Mouse (Mus musculus): Measurements from ENCODE around the gene Cln5. TPM values are rescaled to one million over a fixed set of nuclear protein-coding genes. Genes with fewer than 3 reads are reported as not detected.

Gene Cln5
- total RNA-seq (2021) = 10 to 100 TPM in 1 of 2 experiments, 1 to 10 TPM in 1; 8.3 to 11.2 TPM
- long read RNA-seq, experiment 1, transcript Cln5-201 (4 exons, 2,445 nt) = major isoform, 12 of 13 reads
- long read RNA-seq, experiment 1, partial matches to known transcripts = 1 of 13 reads
- long read RNA-seq, experiment 1, other reads (novel, unspliced or antisense) = 0 of 13 reads
- long read RNA-seq, experiment 2, transcript Cln5-201 (4 exons, 2,445 nt) = major isoform, 18 of 23 reads
- long read RNA-seq, experiment 2, partial matches to known transcripts = 1 of 23 reads
- long read RNA-seq, experiment 2, other reads (novel, unspliced or antisense) = 4 of 23 reads

GRCm38 (mm10) chr14:103069864-103070611, at the start of gene Cln5:
Cln5 (plus strand) TSS chr14:103070216.
- DNase-seq = peak; percentile 95

DNA sequence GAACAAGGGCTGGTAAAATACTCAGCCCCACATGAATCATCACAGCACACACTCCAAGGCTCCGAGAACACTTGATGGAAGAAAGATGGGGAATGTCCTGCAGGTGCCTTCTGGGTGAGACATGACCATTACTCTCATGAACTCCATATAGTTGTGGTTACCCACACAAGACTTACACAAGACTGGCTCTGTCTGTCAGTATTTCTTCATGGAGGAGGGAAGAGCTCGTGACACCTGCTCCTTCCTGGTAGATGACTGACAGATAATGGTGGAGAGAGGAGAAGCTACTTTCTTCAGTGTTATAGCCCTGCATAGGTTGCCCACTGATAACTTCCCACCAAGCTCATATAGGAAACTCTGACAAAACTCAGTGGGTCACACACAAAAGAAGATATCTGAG, 40.8 kb upstream of the Cln5 start:
- no peak for DNase-seq

DNA sequence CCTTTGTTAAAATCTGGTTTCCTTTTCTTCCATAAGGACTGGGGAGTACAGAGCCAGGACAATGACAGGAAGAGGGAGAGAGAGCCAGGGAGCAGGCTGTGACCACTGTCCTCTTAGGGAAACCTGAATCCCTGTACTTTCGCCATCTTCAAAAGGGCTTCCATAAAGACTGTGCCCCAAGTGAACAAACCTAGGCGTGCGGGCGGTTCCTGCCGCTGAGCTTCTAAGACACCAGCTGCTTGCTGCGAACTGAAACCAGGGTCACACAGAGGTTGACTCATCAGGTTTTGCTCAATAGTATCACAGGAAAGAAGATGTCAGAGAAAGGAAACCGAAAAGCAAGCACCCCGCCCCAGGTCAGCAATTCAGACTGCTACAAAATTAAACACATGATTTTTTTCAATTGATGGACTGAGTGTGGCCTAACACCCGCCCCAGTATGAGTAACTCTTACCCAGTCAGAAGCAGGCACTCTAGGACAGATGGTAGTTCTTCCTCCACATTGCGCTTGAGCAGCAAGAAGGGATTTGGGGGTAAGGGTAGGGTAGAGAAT, 36.7 kb upstream of the Cln5 start:
- DNase-seq = no peak

DNA sequence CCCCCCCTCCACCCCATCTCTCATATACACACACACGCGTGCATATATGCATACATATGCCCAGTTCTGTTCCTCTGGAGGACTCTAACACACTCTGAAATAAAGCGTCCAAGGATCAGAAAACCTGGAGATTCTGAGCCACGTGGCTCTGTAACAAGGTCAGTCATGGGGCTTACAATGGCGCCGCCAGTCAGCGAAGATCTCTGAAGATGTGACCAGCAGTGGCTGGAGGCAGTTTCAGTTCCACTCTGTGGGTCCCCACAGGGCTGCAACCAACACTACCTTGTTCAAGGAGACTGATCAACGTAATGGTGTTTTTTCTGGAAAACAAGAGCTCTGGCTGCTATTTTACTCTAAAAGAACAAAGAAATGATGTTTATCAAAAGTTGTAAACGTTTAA, 35.9 kb upstream of the Cln5 start:
- DNase-seq = no peak

- DNase-seq = no peak
Observed at GRCm38 (mm10) chr14:103037016-103037415, 33.0 kb upstream of the Cln5 start.

GRCm38 (mm10) chr14:103046677-103047076, 23.3 kb upstream of the Cln5 start, which contains the start of gene Acod1:
Acod1 (plus strand) TSS chr14:103046977.
- DNase-seq = no peak

- DNase-seq = no peak
Observed at GRCm38 (mm10) chr14:103048292-103049086, 21.5 kb upstream of the Cln5 start.

DNA sequence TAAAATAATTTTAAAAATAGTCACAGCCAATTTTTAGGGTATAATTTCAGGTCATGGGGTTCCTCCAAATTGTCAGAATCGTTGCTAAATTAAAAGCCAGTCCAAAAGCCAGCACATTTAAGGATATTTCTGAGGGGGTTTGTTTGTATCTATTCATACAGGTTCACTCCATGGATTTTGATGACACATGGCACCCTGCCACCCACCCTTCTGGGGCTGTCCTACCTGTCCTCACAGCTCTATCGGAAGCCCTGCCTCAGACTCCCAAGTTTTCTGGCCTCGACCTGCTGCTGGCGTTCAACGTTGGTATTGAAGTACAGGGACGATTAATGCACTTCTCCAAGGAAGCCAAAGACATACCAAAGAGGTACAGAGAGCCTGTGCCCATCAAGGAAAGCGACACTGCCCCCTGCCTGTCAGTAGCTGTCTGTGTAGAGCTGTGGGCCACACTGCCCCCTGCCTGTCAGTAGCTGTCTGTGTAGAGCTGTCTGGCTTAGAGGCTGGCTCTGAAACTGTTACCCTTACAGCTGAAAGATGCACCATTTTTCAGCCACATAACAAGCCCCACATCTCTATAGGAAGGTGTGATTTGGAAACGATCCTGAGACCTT, 18.8 kb upstream of the Cln5 start:
- DNase-seq = peak; percentile 79

GRCm38 (mm10) chr14:103054731-103055130, 15.3 kb upstream of the Cln5 start:
- DNase-seq = no peak

DNA sequence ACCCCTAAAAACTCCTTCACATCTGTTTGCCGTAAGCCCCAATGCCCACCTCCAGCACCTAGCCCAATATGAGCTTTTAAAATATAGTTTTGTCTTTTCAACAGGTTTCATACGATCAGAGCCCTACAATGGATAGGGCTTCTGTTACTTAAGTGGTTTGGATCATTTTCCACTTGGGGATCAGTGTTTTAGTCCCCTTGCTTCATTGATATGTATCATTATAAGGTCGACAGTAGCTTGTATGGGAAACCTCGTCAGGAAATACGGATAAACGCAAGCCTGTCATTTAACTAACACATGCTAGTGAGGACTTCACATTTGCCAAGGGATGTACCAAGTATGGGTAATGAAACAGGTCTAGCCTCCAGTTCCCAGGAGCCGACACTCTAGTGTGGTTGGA, 13.4 kb upstream of the Cln5 start:
- DNase-seq = no peak

- DNase-seq = no peak
Observed at GRCm38 (mm10) chr14:103058998-103059397, 11.0 kb upstream of the Cln5 start.

DNA sequence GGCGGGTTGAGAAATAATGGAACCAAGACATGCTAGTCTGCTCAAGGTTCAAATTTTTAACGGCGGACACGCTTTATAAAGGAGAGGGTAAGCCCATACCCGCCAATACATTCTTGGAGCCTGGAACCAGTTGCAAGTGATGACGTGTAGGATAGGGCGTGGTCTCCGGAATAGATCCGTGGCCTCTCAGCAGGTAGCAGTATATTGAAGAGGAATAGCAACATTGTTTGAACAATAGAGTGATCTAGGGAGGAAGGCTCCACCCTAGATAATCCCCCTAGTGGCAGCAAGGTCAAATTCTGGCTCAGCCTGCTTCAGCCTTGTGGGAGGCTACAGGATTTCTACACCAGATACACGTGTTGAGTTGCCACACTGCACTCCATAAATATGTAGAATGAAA, 10.5 kb upstream of the Cln5 start:
- DNase-seq = no peak

GRCm38 (mm10) chr14:103065294-103066167, 4.5 kb upstream of the Cln5 start:
- DNase-seq = peak; percentile 69

DNA sequence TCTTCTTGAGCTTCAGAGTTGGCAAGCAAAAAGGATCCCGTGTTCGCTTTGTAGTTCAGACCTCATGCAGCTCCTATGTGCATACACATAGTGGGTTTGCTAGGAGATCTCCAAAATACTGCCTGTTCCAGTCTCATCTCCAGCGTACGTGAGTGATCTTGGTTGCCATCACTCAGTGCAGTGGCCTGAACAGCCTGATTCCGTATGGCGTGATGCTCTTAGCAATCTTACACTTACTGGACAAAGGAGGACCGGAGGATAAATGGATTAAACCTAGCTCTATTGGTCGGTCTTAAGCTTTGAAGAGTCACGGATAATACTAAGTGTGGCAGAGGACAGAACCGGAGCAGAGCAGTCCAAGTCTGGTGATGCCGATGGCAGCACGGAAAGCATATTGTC, 552 bp upstream of the Cln5 start:
- no peak for DNase-seq

DNA sequence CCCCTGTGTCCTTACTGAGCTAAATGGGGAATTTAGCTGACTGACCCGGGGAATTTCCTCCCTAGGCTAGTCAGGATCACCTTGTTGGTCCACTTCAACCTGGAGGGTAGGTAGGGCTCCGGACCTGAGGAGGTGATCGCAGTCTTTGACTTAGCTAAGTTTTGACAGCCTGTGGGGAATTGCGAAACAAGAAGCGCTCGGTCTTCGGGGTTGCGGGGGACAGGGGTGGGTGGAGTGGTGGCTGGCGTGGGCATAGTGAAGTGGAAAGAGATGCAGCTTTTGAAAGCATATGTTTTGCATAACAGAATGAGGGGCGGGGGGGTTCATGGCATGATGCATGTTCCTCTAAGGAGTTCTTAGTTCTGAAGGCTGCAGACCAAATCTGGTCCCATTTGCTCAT, 774 bp downstream of the Cln5 start:
- DNase-seq = no peak

DNA sequence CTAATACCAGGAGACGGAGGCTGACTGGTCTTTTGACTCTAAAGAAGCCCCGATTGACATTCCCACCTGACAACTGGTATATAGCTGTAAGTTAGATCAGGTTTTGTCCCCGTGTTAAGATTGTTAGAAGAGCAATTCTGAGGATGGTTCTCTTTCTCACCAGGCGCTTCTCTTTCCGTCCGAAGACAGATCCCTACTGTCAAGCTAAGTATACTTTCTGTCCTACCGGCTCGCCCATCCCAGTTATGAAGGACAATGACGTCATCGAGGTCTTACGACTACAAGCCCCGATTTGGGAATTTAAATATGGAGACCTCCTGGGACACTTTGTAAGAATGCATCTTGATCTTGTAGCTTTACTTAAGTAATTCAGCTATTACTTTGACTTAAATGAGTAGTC, 1.5 kb downstream of the Cln5 start:
- DNase-seq = no peak

DNA sequence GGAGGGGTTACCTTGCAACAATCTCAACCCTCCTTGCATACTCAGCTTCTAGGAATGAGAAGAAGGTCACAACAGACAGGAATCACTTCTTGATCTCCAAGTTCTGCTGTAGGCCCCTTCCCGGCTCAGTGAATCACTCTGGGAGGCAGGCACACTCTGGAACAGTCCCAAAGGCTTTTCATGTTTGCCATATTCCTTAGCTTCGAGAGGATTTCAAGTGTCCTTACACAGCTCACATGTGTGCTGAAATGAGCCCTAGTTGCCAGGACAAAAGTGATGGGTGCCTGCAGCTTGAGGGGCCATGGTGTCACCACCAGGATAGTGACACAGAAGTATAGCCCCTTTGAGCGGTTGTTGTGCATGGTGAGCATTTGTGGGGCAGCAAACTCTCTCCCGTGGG, 2.7 kb downstream of the Cln5 start:
- no peak for DNase-seq

DNA sequence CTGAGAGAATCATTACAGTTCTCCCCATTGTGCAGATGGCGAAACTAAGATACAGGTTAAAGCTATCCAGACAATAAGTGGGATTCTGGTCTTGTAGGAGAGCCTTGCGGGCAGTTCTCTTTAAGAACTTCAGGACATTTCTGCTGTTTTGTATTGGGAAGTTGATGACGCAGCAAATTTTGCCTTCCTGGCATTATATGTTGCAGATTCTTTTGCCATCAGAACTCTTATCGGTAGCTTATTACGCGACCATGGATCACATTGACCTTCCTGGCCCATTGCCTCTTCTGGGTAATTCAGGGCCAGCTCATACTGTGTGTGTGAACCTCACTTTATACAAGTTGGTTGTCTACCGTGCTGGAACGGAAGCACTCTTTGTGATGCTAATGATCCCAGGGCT, 3.8 kb downstream of the Cln5 start:
- DNase-seq = no peak

DNA sequence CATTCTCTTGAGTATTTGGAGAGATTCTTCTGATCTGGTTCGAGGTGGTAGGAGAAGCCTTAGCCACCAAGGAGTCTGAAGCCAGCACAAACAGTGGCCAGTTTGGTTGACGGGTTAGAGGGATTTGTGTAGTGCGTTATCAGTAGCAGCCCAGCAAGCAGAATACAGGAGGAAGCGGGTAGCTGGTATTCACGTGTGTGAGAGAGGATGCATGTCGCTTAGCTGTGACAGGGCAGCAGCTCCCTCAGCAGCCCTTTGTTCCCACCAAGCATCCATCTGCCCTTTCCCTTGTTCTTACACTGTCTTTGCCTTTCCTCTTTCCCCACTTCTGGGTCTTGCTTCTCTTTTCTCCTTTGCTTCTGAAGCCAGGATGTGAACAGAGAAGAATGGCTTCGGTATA, 5.2 kb downstream of the Cln5 start:
- DNase-seq = no peak

GRCm38 (mm10) chr14:103077272-103078005, 7.4 kb downstream of the Cln5 start:
- DNase-seq = no peak

Data from gastrocnemius, postnatal 10 days (tissue).